30 mouse cellular contexts compared by ENCODE assay signal in the genomic region with DNA sequence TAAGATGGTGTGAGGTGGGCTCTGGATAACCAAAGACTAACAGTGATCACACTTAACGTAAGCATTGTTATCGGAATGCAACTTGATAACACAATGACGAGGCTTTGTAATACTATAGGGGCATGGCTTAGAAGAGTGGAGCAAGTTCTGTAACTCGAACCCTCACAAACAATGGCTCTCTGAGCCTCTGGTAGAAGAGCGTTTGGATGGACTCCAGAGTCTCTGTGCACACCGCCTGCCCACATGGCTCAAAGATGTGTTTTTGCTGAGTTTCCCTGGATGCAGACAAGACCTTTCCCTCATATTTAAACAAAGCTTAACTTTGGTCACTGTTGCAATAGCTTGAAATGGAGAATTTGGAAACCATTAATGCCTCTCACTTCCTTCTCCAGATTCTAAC.
DNase-seq lines count a peak whose midpoint lies in the region; ATAC-seq and TF ChIP-seq lines count a peak whose summit lies in the region.
"Had no signal": no experiment of that assay in that cellular context is flagged by ENCODE, and none has a peak within 500 bp of the region (broad histone marks: within the 10 kb centered on the region; RNA-seq: fewer than 3 reads in every experiment).

No protein-coding gene starts in this region.

- no peak for TF ChIP-seq CTCF in lung, postnatal 0 days (IDR thresholded peaks at IDR 0.05)
- no peak for TF ChIP-seq CTCF in lung, adult 2 months (IDR thresholded peaks at IDR 0.05; ENCODE audit: insufficient read depth, low read length)

- peaks cover 5% of the 10 kb centered on the region; the same call in 1 of the 2 replicates for H3K4me1 ChIP-seq in lung, postnatal 0 days (ENCODE audit: insufficient read depth, low read depth, low read length)
- no peaks in the 10 kb centered on the region; the same call in 1 of the 2 replicates for H3K4me1 ChIP-seq in lung, adult 2 months (ENCODE audit: control insufficient read depth, insufficient read depth, low read length)
- peaks cover 7% of the 10 kb centered on the region; the same call in 1 of the 2 replicates for H3K4me1 ChIP-seq in embryonic facial prominence, embryonic 14.5 days (ENCODE audit: control insufficient read depth, insufficient read depth, low read length)
- H3K4me1 ChIP-seq: kidney, embryonic 15.5 days; lung, embryonic 15.5 days; stomach, embryonic 15.5 days had no signal

- H3K27ac ChIP-seq in lung, postnatal 0 days (ENCODE audit: low read length) = no peak overlapping the region
- H3K27ac ChIP-seq in embryonic facial prominence, embryonic 14.5 days (replicated peaks; ENCODE audit: low read depth, low read length) = no peak overlapping the region
- H3K27ac ChIP-seq: forebrain, embryonic 13.5 days; heart, embryonic 15.5 days; kidney, embryonic 15.5 days; liver, embryonic 14.5 days; lung, embryonic 15.5 days; midbrain, embryonic 12.5 days; neural tube, embryonic 15.5 days; stomach, embryonic 15.5 days had no signal

- no peak overlapping the region for H3K9ac ChIP-seq in lung, postnatal 0 days (replicated peaks; ENCODE audit: low read depth)
- no peak overlapping the region for H3K9ac ChIP-seq in embryonic facial prominence, embryonic 14.5 days (ENCODE audit: low read depth, low read length)
- H3K9ac ChIP-seq: forebrain, embryonic 13.5 days; heart, embryonic 15.5 days; hindbrain, embryonic 13.5 days; kidney, embryonic 15.5 days; liver, embryonic 14.5 days; lung, embryonic 15.5 days; midbrain, embryonic 12.5 days; neural tube, embryonic 15.5 days; stomach, embryonic 15.5 days had no signal

- ATAC-seq in lung, postnatal 0 days = peak; percentile 21; the same call in 1 of the 2 replicates
- ATAC-seq in embryonic facial prominence, embryonic 14.5 days (ENCODE audit: low read depth) = peak; percentile 91
- ATAC-seq: activated CD4-positive, CD25-positive, alpha-beta regulatory T cell, adult 4 months; forebrain, embryonic 13.5 days; intestine, postnatal 0 days had no signal

- TF ChIP-seq EP300 in lung, postnatal 0 days (IDR thresholded peaks at IDR 0.05) = no peak

- no peaks in the 10 kb centered on the region for H3K9me3 ChIP-seq in lung, postnatal 0 days (ENCODE audit: low read length)
- no peaks in the 10 kb centered on the region for H3K9me3 ChIP-seq in embryonic facial prominence, embryonic 14.5 days (ENCODE audit: control insufficient read depth, low read length)
- H3K9me3 ChIP-seq: forebrain, embryonic 13.5 days; G1E; heart, embryonic 10.5 days; heart, embryonic 15.5 days; hindbrain, embryonic 13.5 days; kidney, embryonic 15.5 days; lung, embryonic 15.5 days; midbrain, embryonic 12.5 days; neural tube, embryonic 15.5 days; stomach, embryonic 15.5 days had no signal

- H3K27me3 ChIP-seq in lung, postnatal 0 days (replicated peaks; ENCODE audit: insufficient read depth, low read length) = no peaks in the 10 kb centered on the region
- no peaks in the 10 kb centered on the region for H3K27me3 ChIP-seq in embryonic facial prominence, embryonic 14.5 days (replicated peaks; ENCODE audit: control insufficient read depth, insufficient read depth, low read length)
- H3K27me3 ChIP-seq: CH12.LX; forebrain, embryonic 13.5 days; heart, embryonic 15.5 days; hindbrain, embryonic 13.5 days; kidney, embryonic 15.5 days; lung, embryonic 15.5 days; midbrain, embryonic 12.5 days; neural tube, embryonic 15.5 days; stomach, embryonic 15.5 days had no signal

- no peak for DNase-seq in lung, postnatal 0 days (ENCODE audit: low spot score)
- no peak for DNase-seq in lung, adult 2 months
- peak; percentile 5 for DNase-seq in ES-CJ7 (ENCODE audit: low read depth, low spot score)
- DNase-seq in NIH3T3 (ENCODE audit: low read depth) = peak; percentile 57
- DNase-seq in embryonic facial prominence, embryonic 14.5 days (ENCODE audit: low spot score) = peak; percentile 80
- no peak for DNase-seq in heart, postnatal 14 days
- no peak for DNase-seq in thymus, postnatal 14 days
- DNase-seq in frontal cortex, postnatal 25 days (ENCODE audit: low spot score in 2 of 2) = no peak
- DNase-seq: adrenal gland, adult 8-10 months; cerebellum, adult 2 months; cerebellum, postnatal 14 days; gastrocnemius, postnatal 14 days; heart, postnatal 36 days; kidney, postnatal 25 days; liver; right cerebral cortex, postnatal 25 days had no signal

- no peak overlapping the region for H3K4me3 ChIP-seq in lung, postnatal 0 days (ENCODE audit: low read depth, low read length)
- H3K4me3 ChIP-seq in lung, adult 2 months (replicated peaks; ENCODE audit: extremely low read depth, low read depth, low read length) = no peak overlapping the region
- H3K4me3 ChIP-seq in embryonic facial prominence, embryonic 14.5 days (ENCODE audit: low read depth, low read length) = no peak overlapping the region
- H3K4me3 ChIP-seq: forebrain, embryonic 13.5 days; heart, embryonic 10.5 days; heart, embryonic 15.5 days; hindbrain, embryonic 13.5 days; kidney, embryonic 15.5 days; lung, embryonic 15.5 days; midbrain, embryonic 12.5 days; neural tube, embryonic 15.5 days; stomach, embryonic 15.5 days had no signal

- no peak for TF ChIP-seq POLR2A in lung, adult 2 months (IDR thresholded peaks at IDR 0.05; ENCODE audit: borderline replicate concordance, extremely low read depth, low read depth, low read length)

- H3K36me3 ChIP-seq in lung, postnatal 0 days (ENCODE audit: insufficient read depth, low read length) = no peaks in the 10 kb centered on the region
- no peaks in the 10 kb centered on the region for H3K36me3 ChIP-seq in embryonic facial prominence, embryonic 14.5 days (ENCODE audit: control insufficient read depth, insufficient read depth, low read length)
- H3K36me3 ChIP-seq: G1E; heart, embryonic 10.5 days; heart, embryonic 15.5 days; hindbrain, embryonic 13.5 days; kidney, embryonic 15.5 days; lung, embryonic 15.5 days; midbrain, embryonic 12.5 days; neural tube, embryonic 15.5 days; stomach, embryonic 15.5 days had no signal

- H3K4me2 ChIP-seq in lung, postnatal 0 days (replicated peaks; ENCODE audit: low read depth, low read length) = no peak overlapping the region
- H3K4me2 ChIP-seq in embryonic facial prominence, embryonic 14.5 days (ENCODE audit: low read depth, low read length) = no peak overlapping the region
- H3K4me2 ChIP-seq: forebrain, embryonic 13.5 days; heart, embryonic 15.5 days; hindbrain, embryonic 13.5 days; kidney, embryonic 15.5 days; lung, embryonic 15.5 days; midbrain, embryonic 12.5 days; neural tube, embryonic 15.5 days; stomach, embryonic 15.5 days had no signal

- 45% methylated on average over 6 of the region's 6 CpGs for WGBS in lung, postnatal 0 days
- WGBS in lung, adult 2 months = 71% methylated on average over 6 of the region's 6 CpGs
- 42% methylated on average over 6 of the region's 6 CpGs for WGBS in embryonic facial prominence, embryonic 14.5 days

- intact Hi-C loops in heart, postnatal 14 days (cut with DNase I) = no loop called here

Comparison
In these comparisons a context has a peak if more than half of its experiments do, and no peak if none do; other contexts are left out.
1. DNase-seq: peak in ES-CJ7 (single experiment), NIH3T3 (single experiment) and embryonic facial prominence, embryonic 14.5 days (single experiment); none in lung, postnatal 0 days (single experiment), lung, adult 2 months (single experiment), heart, postnatal 14 days (0 of 2), thymus, postnatal 14 days (single experiment) and frontal cortex, postnatal 25 days (0 of 2).